Mouse (Mus musculus) spleen, adult 12 weeks (tissue): Measurements from ENCODE around the gene Ltbp1.

Source experiments
- DNase-seq: peaks from one replicate; pipeline ENCODE4 v3.0.0; 2022; ENCODE audit warnings: low spot score

The Ltbp1 gene

DNA sequence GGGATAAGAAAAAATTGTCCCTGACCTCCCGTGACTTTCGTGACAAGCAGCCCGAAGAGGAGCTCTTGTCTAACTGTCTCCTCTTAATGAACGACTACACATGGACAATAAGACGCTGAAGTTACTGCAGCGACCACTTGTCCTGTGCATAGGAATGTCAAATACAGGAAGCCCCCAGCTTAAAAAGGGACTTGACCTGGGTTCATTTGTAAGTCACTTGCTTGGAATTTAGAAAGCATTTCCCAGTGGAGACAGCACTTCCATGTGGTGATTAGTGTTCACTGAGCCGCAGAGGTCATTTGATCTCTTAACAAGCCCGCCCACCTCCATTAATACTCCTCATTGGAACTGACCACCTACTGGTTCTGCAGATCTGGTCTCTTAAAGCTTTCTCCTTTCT lies 61.9 kb downstream of the Ltbp1 start:
- no peak for DNase-seq

DNA sequence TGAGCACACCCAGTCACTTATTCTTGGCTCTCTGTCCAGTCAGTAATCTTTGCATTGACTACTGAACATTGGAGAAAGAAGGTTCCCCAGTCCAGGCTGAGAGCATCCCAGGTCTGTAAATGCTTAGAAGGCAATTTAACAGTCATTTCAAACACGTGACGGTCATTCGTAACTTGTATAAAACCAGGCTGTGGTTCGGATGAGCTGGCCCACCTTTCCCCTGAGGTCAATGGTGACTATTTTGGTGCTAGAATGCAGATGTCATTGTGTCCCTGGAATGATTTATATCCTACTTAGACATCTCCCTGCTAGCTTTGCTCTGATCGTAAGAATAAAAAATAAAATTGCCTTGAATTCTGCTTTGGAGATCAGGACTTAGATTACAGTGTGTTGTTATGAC lies 63.9 kb downstream of the Ltbp1 start:
- DNase-seq, result no peak

DNA sequence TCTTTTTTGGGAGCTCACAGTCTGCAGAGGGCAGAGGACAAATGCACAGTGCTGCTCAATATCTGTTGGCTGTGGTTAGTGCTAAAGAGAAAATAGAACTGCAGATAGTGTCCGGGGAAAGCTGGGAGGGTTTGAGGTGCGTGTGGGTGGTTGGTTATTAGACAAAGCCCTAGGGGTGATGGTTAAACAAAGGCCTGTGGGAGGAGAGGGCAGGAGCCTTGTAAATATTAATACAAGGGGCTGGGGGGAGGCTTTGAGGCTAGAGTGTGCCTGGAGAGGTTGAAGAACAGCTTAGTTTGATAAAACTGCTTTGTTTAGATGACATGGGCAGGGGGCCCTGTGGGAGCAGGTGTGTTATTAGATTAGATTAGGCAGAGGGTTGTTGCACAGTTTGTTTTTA lies 65.8 kb downstream of the Ltbp1 start:
- DNase-seq, result no peak

DNA sequence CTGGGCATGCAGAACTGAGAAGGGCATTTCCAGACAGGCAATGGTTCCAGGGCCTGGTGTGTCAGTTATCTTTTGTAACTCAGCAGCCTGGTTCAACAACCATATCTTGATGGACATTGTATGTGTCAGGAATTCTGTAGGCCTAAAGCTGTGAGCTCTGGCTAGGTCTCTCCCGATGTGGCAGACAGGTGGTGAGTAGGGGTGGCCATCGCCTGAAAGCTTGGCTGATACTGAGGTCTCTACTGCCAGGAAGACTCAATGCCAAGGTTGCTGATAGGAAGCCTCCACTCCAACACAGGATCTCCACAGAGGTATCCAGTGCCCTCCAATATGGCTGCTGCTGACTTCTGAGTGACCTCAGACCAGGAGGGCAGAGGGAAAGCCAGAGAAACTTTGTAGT lies 66.4 kb downstream of the Ltbp1 start:
- no peak for DNase-seq

DNA sequence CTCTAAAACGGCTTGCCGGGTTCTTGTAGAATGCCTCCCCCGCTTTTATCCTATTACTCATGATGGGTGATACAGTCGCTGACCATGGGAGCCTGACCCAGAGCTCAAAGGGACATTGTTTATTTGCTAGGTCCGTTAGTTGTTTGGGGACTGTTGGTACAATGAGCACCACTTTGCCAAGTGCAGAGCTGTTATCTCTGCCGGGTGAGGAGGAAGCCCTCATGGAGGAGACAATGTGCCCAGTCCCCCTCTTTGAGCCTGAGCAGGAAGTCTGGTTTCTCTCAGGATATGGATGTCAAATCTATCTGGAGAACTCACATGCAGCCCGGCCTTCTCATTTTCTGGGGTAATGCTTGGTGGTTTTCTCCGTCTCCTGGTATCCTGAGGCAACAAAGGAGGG lies 68.5 kb downstream of the Ltbp1 start:
- no peak for DNase-seq

DNA sequence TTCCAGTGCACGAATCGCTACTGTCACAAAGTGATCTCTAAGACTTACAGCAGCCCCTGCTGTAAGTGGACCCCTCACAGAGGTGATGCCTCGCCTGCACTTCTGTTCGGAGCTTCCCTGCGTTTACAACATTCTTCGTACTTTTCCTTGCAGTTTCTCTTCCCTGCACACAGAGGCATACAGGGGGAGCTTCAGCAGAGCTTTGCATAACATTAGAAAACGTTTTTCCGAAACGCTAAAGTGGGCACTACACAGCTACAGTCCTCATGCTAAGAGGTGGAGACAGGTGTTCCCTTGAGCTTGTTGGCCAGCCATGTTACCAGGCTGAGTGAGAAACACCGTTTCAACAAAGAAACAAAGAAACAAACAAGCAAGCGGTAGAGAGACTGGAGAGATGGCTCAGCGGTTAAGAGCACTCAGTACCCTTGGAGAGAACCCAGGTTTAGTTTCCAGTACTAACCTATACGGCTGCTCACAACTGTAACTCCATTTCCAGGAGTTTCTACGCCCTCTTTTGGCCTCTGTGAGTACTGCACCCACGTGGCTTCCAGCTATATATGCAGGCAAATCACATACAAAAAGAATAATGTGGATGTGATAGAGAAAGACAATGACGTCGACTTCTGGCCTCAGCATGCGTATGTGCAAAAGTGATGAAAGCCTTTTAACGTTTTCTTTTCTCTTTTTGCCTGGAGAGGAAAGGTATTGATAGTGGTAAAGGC lies 69.8 kb downstream of the Ltbp1 start:
- DNase-seq, result no peak

DNA sequence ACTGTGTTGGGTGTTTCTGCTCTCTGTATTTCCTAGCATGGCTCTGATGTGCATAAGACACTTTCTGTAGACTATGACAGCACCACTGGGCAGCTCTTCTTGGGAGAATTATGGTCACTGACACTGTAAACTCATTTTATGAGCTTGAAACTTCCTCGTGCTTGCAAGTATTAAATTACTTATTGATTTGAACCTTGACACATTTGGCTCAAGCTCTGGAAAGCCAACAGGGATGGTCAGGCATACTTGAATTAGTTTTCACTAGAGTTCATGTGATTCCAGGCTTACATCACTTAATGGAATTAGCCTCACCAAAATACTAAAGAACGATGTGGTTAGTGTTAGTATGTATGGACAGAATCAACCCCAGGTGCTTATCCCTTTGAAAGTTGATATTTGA lies 76.0 kb downstream of the Ltbp1 start:
- DNase-seq, result no peak

DNA sequence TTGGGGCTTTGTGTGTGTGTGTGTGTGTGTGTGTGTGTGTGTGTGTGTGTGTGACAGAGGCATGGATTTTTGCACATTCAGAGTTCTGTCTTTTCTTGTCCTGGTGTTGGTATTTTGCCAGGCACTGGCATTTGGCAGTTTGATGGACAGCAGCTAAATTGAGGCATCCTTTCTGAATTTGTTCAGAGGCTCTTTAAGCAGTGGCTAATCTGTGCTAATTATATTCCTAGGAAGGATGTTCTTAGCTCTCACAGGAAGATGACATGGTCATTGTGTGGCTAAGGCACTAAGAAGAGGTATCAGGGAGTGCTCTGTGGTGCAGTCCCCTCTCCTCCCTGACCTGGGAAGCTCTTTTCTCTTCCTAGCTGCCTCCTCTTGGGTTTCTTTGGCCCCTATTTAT lies 77.1 kb downstream of the Ltbp1 start:
- DNase-seq, result no peak

DNA sequence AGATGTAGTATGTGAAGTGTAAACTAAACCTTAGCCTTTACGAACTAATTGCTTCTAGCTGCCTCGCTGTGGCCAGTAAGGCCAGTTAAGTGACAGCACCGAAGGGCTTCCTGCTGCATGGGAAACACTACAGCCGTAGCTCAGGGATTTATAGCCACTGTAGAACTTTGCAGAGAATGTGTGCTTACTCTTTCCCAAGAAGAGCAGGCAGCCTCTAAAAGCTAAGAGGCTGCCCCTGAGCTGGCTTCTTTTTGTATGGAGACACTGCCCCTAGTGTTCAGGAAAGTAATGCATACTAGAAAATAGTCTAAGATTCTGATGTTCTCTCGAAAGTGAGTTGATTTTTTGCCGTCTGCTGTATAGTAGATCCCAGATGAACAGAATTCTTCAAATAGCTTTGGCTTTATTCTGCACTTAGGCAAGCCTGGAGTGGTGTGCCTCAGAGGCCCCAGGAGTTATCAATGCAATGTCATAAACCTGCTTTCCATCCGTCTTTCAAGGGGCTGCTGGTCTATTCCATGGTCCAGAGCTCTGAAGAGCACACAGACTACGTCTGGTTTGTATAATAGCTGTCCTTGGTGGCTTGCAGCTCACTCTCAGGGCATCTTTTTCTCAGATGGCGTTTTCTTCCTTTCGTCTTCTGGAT lies 82.1 kb downstream of the Ltbp1 start:
- no peak for DNase-seq

DNA sequence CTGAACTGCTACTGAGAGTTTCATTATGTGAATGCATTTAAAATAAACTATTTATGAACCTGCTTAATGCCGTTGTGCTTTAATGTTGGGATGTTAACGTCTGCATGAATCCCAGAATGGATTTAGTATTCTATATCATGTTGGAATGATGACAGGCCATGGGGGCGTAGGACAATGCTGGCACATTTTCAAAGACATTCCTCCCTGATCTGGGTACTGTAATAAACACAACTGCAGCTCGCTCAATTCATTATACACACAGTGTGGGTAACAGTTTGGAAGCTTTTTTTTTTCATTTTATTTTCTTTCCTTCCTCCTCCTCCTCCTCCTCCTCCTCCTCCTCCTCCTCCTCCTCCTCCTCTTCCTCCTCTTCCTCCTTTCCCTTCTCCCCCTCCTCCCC lies 82.9 kb downstream of the Ltbp1 start:
- DNase-seq, result no peak

DNA sequence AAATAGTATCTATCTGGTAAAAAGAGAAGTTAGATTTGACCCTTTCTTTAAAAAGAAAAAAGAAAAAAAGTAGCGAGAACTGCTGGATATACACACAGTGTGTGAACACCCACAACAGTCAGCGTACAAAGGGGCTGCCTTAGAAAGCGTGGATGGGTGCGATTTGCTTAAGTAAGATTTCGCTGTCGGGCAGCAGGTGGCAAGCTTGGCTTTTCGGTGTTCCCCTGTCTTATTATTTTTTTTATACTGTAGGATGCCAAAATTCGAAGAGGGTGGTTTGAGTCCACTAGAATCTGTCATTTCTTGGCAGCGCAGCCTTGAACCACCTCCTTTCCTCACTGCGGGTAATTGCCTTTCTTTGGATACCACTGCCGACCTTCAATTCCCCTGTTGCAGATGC lies 83.4 kb downstream of the Ltbp1 start:
- DNase-seq, result no peak

DNA sequence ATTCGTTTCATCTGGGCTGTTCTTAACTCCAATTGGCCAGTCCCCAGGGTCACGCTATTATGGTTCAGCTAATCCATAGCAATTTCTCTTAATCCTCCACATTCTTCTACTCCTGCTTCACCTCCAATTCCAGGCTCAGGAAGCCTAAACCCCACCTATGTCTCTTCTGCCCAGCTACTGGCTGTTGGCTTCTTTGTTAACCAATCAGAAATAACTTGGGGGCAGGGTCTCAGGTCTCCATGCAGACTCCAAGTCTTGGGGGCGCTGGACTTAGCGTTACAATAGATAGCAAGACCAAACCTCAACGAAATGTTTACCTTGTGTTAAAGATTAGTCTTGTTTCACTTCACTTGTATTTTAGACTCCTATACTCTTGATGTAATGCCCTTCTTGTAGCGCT lies 85.2 kb downstream of the Ltbp1 start:
- no peak for DNase-seq

DNA sequence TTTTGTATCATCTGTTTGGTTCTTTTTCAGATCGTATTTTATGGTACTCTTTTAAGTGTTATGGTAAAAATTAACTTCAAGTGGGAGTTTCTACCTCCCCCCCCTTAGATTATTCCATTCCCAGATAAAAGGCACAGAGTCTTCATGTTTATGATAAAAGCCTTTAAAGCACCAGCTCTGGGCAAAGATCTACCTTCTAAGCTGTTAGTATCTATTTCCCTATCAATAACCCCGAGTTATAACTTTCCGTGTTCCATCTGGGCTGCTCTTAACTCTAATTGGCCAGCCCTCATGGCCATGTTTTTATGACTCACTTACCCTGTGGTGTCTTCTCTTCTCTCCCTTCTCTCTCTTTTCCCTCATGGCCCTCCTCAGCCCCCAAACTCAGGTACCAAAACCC lies 88.2 kb downstream of the Ltbp1 start:
- DNase-seq, result no peak

DNA sequence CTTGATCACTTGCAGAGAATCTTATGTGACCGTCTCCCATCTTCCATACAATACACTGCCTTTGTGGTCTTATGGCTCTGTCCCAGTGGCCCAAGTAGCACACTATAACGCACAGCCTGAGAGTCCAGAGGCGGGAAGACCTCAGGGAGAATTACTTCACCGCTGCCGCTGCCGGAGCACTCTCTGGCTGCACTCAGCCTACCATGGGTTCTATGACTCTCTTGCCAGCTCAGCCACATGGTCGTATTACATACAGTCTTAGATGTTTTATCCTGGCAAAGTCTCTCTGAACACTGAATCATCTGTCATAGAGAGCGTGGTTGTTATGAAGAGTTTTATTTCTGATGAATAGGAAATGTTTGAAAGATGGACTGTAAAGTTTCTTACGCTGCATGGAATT lies 89.2 kb downstream of the Ltbp1 start:
- DNase-seq, result no peak

DNA sequence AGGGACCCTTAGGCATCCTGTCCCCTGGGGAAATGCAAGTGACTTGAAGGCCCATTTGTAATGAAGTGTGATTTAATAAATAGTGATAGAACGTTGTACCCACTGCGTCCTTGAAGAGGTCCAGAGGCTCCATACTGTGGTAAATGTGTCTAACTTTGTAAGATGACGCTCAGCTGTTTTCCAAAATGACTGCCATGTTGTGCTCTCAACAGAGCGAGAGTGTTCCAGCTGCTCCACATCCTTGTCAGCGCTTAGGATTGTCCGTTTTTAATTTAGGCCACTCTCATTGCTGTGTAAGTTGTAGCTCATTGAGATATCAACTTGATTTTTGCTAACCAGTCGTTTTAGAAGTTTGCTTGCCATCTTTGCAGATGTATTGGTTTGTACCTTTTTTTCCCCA lies 91.4 kb downstream of the Ltbp1 start:
- no peak for DNase-seq

DNA sequence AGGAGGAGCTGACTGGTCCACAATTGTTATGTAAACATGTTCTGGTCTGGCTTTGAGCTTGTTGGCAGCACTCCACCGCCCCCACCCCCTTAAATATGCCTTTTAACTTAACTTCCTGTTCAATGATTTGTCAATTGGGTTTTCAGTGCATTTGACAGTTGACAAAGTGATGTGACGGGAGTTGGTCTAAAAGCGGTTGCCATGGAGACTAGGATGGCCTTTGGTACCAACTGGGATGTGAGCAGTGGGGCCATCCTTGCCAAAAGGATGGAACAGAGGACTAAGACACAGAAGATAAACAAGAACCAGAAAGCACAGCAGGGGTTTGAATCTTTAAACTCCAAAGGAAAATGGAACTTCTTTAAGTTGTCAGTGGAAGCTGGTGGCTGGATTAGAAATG lies 92.0 kb downstream of the Ltbp1 start:
- no peak for DNase-seq

DNA sequence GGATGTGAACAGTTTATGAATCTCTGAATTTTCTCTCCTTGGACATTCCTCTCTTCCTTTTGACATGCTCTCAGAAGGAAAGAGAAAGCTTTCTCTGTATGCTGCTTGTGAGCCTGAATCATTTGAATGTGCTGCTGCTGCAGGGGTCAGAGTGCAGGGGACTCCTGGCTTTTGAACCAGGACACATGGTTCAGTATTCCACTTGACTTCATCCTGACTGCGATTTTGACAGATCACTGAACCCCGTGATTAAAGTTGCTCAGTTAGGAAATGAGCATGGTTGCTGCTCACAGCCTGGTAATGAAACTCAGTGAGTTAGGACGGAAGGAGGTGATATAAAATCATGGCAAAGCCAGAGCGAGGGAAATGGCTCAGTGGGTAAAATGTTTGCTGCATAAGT lies 95.8 kb downstream of the Ltbp1 start:
- no peak for DNase-seq

DNA sequence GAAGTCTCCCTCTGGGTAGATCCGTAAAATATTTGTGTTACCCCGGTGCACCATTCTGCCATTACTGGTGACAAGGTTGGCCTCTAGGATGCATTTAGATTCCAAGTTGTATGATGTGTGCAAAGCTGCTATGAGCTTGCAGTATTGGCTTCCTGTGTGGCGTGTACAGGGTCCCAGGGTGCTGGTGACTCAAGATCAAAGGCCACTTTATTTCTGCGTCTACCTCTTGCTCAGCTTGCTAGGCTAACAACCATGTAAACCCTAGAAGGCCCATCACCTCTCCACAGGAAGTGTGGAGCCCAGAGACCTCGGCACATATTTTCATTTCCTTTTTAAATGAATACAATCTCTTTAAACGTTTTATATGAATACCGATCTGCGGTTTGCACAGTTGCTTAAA lies 96.6 kb downstream of the Ltbp1 start:
- no peak for DNase-seq

DNA sequence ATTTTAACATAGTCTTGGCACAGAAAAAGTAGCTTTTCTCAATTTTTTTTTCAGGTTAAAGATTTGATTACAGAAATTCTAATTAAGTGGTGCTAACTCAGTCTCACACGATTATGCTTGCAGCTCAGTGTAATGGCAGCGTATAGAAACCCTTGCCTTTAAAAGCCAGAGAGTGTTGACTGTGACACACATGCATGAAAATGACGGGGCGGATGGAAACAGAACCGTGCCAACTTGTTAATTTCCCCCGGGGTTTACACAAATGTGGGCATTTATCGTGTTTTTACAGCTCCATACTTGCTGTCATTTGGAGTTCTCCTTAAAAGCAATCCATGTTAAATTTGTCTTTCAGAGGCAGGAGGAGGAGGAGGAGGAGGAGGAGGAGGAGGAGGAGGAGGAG lies 102.0 kb downstream of the Ltbp1 start:
- DNase-seq, result no peak

DNA sequence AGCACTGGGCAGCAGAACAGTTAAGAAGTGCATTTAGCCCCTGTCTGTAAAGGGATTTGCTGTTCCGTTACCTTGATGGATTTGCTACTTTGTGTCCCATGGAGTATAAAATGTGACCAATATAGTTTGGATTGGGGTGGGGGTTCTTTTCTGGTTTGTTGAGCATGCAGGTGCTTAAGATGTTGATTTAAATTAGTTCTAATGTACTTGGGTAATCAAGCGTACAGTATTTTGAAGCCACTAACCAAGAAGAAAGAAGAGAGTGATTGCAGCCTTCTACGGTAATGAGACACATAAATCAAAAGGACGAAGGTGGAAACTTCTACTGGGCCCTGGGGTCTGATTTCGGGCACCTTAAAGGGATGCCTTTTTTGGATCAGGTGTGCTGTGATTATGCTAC lies 102.5 kb downstream of the Ltbp1 start:
- DNase-seq, result no peak

DNA sequence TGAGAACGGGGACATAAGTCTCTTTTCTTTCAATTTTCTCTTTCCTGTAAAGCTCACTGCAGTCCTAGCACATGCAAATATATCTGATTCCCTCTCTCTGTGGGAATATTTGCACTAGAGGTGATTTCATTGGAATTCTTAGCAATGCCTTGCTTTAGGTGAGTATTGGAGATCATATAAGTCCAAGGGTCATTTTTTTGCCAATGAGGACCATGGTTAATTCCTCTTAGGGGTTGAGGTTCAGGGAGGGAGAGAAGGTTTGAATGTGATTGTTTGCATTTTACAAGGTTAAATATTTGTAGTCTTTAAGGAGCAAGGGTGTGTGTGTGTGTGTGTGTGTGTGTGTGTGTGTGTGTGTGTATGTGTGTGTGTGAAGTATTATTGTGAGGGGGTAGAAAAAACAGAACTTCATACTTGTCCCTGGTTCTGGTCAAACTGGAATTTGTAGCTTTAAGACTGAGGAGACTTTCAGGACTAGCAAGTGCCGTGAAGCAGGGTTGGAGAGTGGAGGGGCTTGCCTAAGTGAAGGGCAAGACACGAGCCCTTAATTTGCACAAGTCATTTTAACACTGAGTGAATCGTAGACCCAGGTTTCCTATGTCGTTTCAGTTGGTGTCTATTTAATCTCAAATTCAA lies 103.8 kb downstream of the Ltbp1 start:
- DNase-seq, result no peak

DNA sequence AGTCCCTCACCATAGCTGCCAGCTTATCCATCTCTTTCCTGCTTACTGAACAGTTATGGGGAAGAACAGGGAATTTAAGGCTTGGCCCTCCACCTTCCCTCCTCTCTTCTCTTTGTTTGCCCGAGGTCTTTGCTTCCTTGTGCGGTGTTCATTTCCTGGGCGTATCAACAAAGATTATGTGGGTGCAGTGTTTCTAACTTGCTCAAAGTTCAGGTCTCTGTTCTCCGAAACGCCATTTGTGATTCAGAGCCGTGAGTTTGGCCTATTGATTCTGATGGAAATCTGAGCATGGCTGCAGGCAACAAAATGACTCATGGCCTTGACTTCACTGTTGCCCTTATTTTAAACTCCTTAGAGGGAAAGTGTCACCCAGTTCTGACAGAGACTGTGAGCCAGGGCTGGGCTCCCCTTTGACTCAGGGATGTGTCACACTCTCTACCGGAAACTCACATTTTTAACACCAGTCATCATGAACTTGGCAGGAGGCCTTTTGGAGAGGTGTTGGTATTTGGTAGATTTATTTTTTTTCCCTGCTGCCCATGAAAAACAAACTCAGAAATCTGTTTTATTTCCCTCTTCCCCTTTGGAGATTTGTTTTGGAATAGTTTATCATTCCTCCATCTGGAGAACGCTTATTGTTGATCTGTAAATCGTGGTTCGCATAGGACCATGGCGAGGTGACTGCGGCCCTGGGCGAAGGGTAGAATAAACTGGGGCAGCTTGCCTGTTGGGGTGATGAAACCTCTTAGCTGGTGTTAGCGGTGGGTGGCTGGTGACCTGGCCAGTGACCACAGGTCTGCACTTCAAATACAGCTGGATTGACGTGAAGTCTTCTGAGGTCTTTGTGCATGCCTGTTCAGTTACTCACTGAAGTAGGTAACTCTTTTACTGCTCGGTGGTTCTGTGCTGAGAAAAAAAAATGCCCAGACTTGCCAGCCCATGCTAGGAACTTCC lies 105.2 kb downstream of the Ltbp1 start:
- DNase-seq, result no peak

DNA sequence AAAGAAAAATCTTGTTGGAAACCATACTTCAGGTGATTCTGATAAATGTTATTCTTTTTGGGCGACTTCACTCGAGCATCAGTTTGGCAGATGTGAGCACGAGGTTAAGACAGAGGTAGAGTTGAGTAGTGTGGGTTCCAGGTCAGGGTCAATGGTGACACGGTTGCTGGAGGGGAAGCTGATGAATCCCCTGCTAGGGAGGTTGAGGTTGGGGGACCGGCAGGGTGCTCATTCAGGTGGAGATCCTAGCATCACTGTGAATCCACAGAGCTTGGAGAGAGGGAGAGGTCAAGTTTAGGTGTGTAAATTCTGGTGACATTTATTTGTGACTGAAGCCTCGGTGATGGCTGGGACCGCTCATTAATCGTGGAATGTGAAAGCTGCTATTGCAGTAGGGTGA lies 110.2 kb downstream of the Ltbp1 start:
- DNase-seq, result no peak
